Mouse (Mus musculus) liver (tissue): ENCODE measurements at regions not wholly inside any gene's neighbourhood (a gene's known extent, or its start where the extent isn't known, plus 50 kb on each side); places are given as distances from the start of the nearest gene placed in this dataset.

ENCODE experiments used
- DNase-seq: peaks from one replicate; pipeline ENCODE4 v3.0.0-alpha.2; 2020; ENCODE audit warnings: mixed read lengths

DNA sequence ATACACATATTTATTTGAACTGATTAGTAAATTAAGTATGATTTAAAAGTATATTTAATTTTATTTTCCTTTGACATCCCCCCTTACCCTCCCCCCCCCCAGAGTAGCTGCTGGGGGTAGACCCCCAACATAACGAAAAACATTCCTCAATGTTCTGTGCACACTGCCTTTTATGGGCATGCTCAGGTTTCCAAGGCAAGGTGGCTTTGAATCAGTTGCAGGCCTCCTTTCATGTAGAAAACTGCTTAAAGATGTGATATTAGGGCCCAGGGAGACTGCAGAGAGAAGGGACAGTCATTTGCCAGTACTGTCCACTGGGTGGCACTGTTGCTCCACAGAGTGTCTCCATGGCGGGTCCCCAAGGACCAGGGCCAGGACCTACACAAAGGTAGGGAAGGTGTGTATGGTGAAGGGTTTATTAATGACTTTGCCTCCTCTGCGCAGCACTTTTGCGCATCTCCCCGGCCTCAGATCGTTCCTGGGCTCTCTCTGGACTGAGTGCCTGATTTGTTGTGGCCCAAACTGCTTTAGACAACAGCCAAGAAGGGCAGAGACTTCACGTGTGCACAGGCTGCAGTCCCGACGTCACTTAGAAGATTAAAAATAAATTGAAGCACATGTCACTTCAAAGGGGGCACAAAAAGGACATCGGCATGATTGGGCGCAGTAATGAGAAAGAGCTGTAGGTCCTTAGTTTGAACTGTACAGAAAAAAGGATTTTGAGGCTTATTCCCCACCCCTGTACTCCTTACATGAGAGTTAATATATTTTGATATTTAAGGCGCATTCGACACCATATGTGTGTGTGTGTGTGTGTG is 64.0 kb downstream of the Cmpk2 start:
- peak; percentile 71 for DNase-seq

DNA sequence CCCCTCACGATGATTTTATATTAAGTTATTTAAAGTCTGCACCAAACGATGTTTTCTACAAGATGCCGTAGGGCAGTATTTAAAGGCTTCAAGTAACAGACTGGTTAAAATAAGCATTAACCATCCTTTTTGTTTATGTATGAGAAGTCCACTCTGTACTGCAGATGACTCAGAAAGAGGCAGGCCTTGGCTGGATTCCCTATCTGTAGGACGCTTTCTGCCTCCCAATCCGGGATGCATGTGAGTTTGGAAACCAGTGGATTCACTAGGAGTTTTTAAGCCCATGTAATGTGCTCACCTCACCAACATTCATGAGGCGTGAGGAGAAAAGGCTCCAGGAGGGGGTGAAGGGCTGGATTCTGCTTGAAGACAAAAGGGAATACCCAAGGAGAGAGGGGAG is 63.1 kb downstream of the Cmpk2 start:
- no peak for DNase-seq
